In the genomic region with DNA sequence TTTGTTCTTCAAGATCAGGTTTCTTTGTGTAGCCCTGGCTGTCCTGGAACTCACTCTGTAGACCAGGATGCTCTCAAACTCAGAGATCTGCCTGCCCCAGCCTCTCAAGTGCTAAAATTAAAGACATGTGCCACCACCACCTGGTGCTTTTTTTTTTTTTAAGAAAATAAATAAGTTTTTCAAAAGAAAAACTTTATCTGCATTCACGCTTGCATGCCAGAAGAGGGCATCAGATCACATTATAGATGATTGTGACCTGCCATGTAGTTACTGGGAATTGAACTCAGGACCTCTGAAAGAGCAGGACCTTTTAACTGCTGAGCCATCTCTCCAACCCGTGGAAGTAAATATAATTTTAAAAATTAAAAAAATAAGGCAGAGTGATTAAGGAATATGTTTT, we compare ENCODE assay signal across 1 mouse cellular context.
TF ChIP-seq lines count a peak whose summit lies in the region.

No protein-coding gene starts in this region.

TF ChIP-seq in CH12.LX, 34 proteins besides CTCF, POLR2A, EP300 and RAD21:
- peak; percentile 70 for TF ChIP-seq ZNF384 (IDR thresholded peaks at IDR 0.05; ENCODE audit: low read depth, low read length)
- TF ChIP-seq BHLHE40 (IDR thresholded peaks at IDR 0.05; ENCODE audit: low read depth, low read length) = 0 out of 2 replicates have a peak, but pooled peaks have one; percentile 20
- no peak for TF ChIP-seq PAX5 (IDR thresholded peaks at IDR 0.05; ENCODE audit: low read length)
- peak; percentile 43 for TF ChIP-seq ZC3H11A (IDR thresholded peaks at IDR 0.05; ENCODE audit: low read depth, low read length)
- TF ChIP-seq SMC3 (IDR thresholded peaks at IDR 0.05; ENCODE audit: low read depth, low read length) = peak; percentile 67
- TF ChIP-seq NELFE (IDR thresholded peaks at IDR 0.05; ENCODE audit: low read depth, low read length) = no peak
